Mouse (Mus musculus): ENCODE results near the gene Zfp575.

DNA sequence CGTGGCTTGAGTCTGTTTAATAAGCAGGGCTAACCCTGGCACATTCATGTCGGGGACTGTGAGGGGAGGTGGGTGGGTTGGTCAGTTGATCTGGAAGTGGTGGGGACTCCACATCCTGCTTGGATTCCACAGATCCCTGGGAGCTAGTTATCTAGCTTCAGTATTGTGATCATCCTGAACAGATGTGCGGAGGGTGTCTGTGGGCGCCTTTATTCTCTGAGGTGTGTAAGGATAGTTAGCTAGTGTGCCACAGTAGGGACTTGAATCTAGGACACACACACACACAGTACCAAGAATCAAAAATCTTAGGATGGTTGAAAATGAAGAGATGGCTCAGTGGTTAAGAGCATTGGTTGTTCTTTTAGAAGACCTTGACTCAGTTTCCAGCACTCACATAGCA, 18.9 kb downstream of the Zfp575 start:
- TF ChIP-seq NANOG (IDR thresholded peaks at IDR 0.05; ENCODE audit: borderline replicate concordance, low read length) (no peak), CTCF (conservative IDR thresholded peaks at IDR 0.05; ENCODE audit: low read length) (no peak), POU5F1 (IDR thresholded peaks at IDR 0.05; ENCODE audit: borderline replicate concordance, low read length) (no peak)

Measured in E14TG2a.4 (cell line).